28 mouse cellular contexts compared by ENCODE assay signal in genomic region chr6:71836811-71837210, GRCm38 (mm10). TPM values are rescaled to one million over a fixed set of nuclear protein-coding genes. Genes with fewer than 3 reads are reported as not detected.
DNase-seq lines count a peak whose midpoint lies in the region; TF ChIP-seq lines count a peak whose summit lies in the region.
"Had no signal": no experiment of that assay in that cellular context is flagged by ENCODE, and none has a peak within 500 bp of the region (broad histone marks: within the 10 kb centered on the region; RNA-seq: fewer than 3 reads in every experiment).

No protein-coding gene starts in this region.

- no peaks in the 10 kb centered on the region for H3K4me1 ChIP-seq in testis, adult 2 months (ENCODE audit: control insufficient read depth, insufficient read depth, low read length)
- peaks cover 14% of the 10 kb centered on the region for H3K4me1 ChIP-seq in kidney, adult 2 months (ENCODE audit: control insufficient read depth, insufficient read depth, low read length)

- TF ChIP-seq CTCF in testis, adult 2 months (IDR thresholded peaks at IDR 0.05; ENCODE audit: control insufficient read depth, insufficient read depth, insufficient replicate concordance, low read depth, low read length) = no peak
- TF ChIP-seq CTCF in kidney, adult 2 months (conservative IDR thresholded peaks at IDR 0.05; ENCODE audit: insufficient read depth, insufficient read length, low read depth, low read length) = no peak

- no peaks in the 10 kb centered on the region for H3K36me3 ChIP-seq in testis, adult 2 months (ENCODE audit: control insufficient read depth, insufficient read depth, low read length)
- H3K36me3 ChIP-seq in kidney, adult 2 months (ENCODE audit: control insufficient read depth, insufficient read depth, low read length) = no peaks in the 10 kb centered on the region

- DNase-seq in cerebellum, adult 9-11 months = peak; percentile 45
- DNase-seq in cerebellum, postnatal 4 days (ENCODE audit: low spot score in 2 of 2) = no peak
- no peak for DNase-seq in testis, postnatal 14 days (ENCODE audit: low spot score)
- DNase-seq in ZHBTc4 (ENCODE audit: low read depth, low spot score) = peak; percentile 74
- DNase-seq in kidney, adult 2 months = no peak
- no peak for DNase-seq in natural killer cell, adult 2 months (ENCODE audit: low spot score in 2 of 2)
- DNase-seq: adrenal gland, postnatal 36 days; B cell, adult 2 months; gastrocnemius, postnatal 10 days; kidney, adult 18-20 months; kidney, postnatal 36 days; lung, postnatal 4 days; midbrain, embryonic 14.5 days; right cerebral cortex, adult 18-20 months; spleen, adult 18-20 months; thymus, postnatal 4 days had no signal

- H3K27ac ChIP-seq in testis, adult 2 months (ENCODE audit: control insufficient read depth, insufficient read depth, low read depth, low read length) = peak overlapping the region; percentile 46; the same call in 1 of the 2 replicates
- no peak overlapping the region for H3K27ac ChIP-seq in kidney, adult 2 months (ENCODE audit: insufficient read depth, low read depth, low read length)
- H3K27ac ChIP-seq: embryonic facial prominence, embryonic 10.5 days; embryonic facial prominence, embryonic 15.5 days; forebrain, embryonic 12.5 days; heart, embryonic 10.5 days; heart, embryonic 15.5 days; layer of hippocampus, adult 2 months; limb, embryonic 13.5 days; neural tube, embryonic 15.5 days; stomach, postnatal 0 days had no signal

- no peaks in the 10 kb centered on the region for H3K27me3 ChIP-seq in testis, adult 2 months (ENCODE audit: control insufficient read depth, insufficient read depth, low read length)
- H3K27me3 ChIP-seq in kidney, adult 2 months (replicated peaks; ENCODE audit: control insufficient read depth, insufficient read depth, low read length) = no peaks in the 10 kb centered on the region
- H3K27me3 ChIP-seq: embryonic facial prominence, embryonic 15.5 days; forebrain, embryonic 12.5 days; heart, embryonic 15.5 days; limb, embryonic 13.5 days; liver, embryonic 15.5 days; neural tube, embryonic 15.5 days; Patski had no signal

- TF ChIP-seq POLR2A in testis, adult 2 months (IDR thresholded peaks at IDR 0.05; ENCODE audit: control insufficient read depth, low read depth, low read length) = no peak
- TF ChIP-seq POLR2A in kidney, adult 2 months (IDR thresholded peaks at IDR 0.05; ENCODE audit: low read depth, low read length) = no peak

- WGBS in kidney, adult 2 months = 57% methylated on average over 2 of the region's 2 CpGs

- peak overlapping the region; percentile 51 for H3K4me3 ChIP-seq in testis, adult 2 months (ENCODE audit: control insufficient read depth, low read depth, low read length)
- H3K4me3 ChIP-seq in kidney, adult 2 months (ENCODE audit: insufficient read depth, low read depth, low read length) = no peak overlapping the region
- H3K4me3 ChIP-seq: embryonic facial prominence, embryonic 10.5 days; embryonic facial prominence, embryonic 15.5 days; forebrain, embryonic 12.5 days; heart, embryonic 10.5 days; heart, embryonic 15.5 days; layer of hippocampus, adult 2 months; limb, embryonic 13.5 days; liver, embryonic 15.5 days; neural tube, embryonic 15.5 days had no signal

RNA-seq across cellular contexts. Expression of gene Immt, which starts 5.7 kb away (rescaled TPM):
- 65.3 and 71.3 TPM in 2 replicates for polyA plus RNA-seq in testis, adult 2 months (2012; rRNA removed)
- 126 and 145 TPM in 2 replicates for polyA plus RNA-seq in kidney, adult 2 months (2012; rRNA removed)

RNA-seq across cellular contexts. Expression of gene Mrpl35, which starts 10.0 kb away (rescaled TPM):
- 20.0 and 26.4 TPM in 2 replicates for polyA plus RNA-seq in testis, adult 2 months (2012; rRNA removed)
- 13.3 and 14.3 TPM in 2 replicates for polyA plus RNA-seq in kidney, adult 2 months (2012; rRNA removed)

Comparison
In these comparisons a context has a peak if more than half of its experiments do, and no peak if none do; other contexts are left out.
1. DNase-seq: peak in cerebellum, adult 9-11 months (single experiment) and ZHBTc4 (single experiment); none in cerebellum, postnatal 4 days (0 of 2), testis, postnatal 14 days (single experiment), kidney, adult 2 months (single experiment) and natural killer cell, adult 2 months (0 of 2).